ENCODE assay signal across 30 mouse cellular contexts in the genomic region with DNA sequence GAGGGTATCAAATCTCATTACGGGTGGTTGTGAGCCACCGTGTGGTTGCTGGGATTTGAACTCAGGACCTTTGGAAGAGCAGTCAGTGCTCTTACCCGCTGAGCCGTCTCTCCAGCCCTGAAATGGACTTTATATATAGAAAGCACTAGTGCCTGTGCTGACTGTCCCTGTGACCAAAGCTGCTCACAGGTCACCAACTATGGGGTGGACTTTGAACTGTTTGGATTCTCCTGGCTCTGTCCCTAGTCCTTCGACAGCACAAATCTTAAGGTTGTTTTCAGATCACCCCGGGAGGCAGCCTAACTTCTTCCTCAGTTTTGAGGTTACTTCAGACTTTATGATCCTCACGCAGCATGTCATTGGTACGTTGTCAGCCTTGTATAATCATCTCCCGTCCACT.
DNase-seq lines count a peak whose midpoint lies in the region; ATAC-seq and TF ChIP-seq lines count a peak whose summit lies in the region.
"Had no signal": no experiment of that assay in that cellular context is flagged by ENCODE, and none has a peak within 500 bp of the region (broad histone marks: within the 10 kb centered on the region; RNA-seq: fewer than 3 reads in every experiment).

No protein-coding gene starts in this region.

- H3K4me1 ChIP-seq in heart, embryonic 10.5 days, result peaks cover 42% of the 10 kb centered on the region
- peaks cover 10% of the 10 kb centered on the region for H3K4me1 ChIP-seq in kidney, embryonic 15.5 days
- H3K4me1 ChIP-seq in liver, adult 2 months (ENCODE audit: control insufficient read depth, insufficient read depth, low read length), result peaks cover 6% of the 10 kb centered on the region
- peaks cover 22% of the 10 kb centered on the region for H3K4me1 ChIP-seq in neural tube, embryonic 13.5 days (replicated peaks)
- H3K4me1 ChIP-seq: embryonic facial prominence, embryonic 10.5 days had no signal

- no peak for ATAC-seq in kidney, embryonic 15.5 days (replicated peaks; ENCODE audit: low FRiP score)
- ATAC-seq in neural tube, embryonic 13.5 days (ENCODE audit: low read depth), result no peak
- ATAC-seq: activated CD4-positive, CD25-positive, alpha-beta regulatory T cell, adult 4 months; intestine, postnatal 0 days; midbrain, embryonic 16.5 days had no signal

- no peaks in the 10 kb centered on the region for H3K9me3 ChIP-seq in heart, embryonic 10.5 days
- no peaks in the 10 kb centered on the region for H3K9me3 ChIP-seq in kidney, embryonic 15.5 days (replicated peaks)
- no peaks in the 10 kb centered on the region for H3K9me3 ChIP-seq in neural tube, embryonic 13.5 days
- H3K9me3 ChIP-seq: embryonic facial prominence, embryonic 10.5 days; embryonic facial prominence, embryonic 15.5 days; forebrain, embryonic 12.5 days; heart, embryonic 15.5 days; hindbrain, embryonic 12.5 days; neural tube, embryonic 12.5 days had no signal

- no peak overlapping the region for H3K4me2 ChIP-seq in kidney, embryonic 15.5 days
- H3K4me2 ChIP-seq in neural tube, embryonic 13.5 days, result no peak overlapping the region
- H3K4me2 ChIP-seq: embryonic facial prominence, embryonic 15.5 days; forebrain, embryonic 12.5 days; heart, embryonic 15.5 days; hindbrain, embryonic 12.5 days; midbrain, embryonic 11.5 days; neural tube, embryonic 12.5 days had no signal

- no peak for DNase-seq in heart, embryonic 10.5 days (ENCODE audit: low spot score)
- DNase-seq in heart, adult 9 months (ENCODE audit: low spot score in 2 of 2), result no peak
- peak; percentile 52 to 55 for DNase-seq in kidney, adult 8-10 months
- DNase-seq in liver, adult 2 months (ENCODE audit: extremely low read depth, low read depth, low spot score), result peak; percentile 53
- DNase-seq in liver, result no peak
- DNase-seq in neural tube, embryonic 10.5 days (ENCODE audit: extremely low spot score, low spot score), result no peak
- DNase-seq: adrenal gland, adult 2 months; cerebellum, adult 8-10 months; cerebellum, postnatal 25 days; heart, adult 2 months; layer of hippocampus, postnatal 36 days; right cerebral cortex, postnatal 4 days; thymus, adult 18-20 months; thymus, postnatal 25 days had no signal

- TF ChIP-seq CTCF in liver, adult 2 months (IDR thresholded peaks at IDR 0.05; ENCODE audit: low read depth, low read length), result no peak

- WGBS in heart, embryonic 10.5 days, result 91% methylated on average over 9 of the region's 9 CpGs
- 86% methylated on average over 9 of the region's 9 CpGs for WGBS in kidney, embryonic 15.5 days
- 68% methylated on average over 9 of the region's 9 CpGs for WGBS in liver, adult 2 months
- WGBS in neural tube, embryonic 13.5 days, result 90% methylated on average over 9 of the region's 9 CpGs

- no peaks in the 10 kb centered on the region for H3K27me3 ChIP-seq in heart, embryonic 10.5 days (ENCODE audit: insufficient read depth, poor library complexity, severe bottlenecking)
- H3K27me3 ChIP-seq in kidney, embryonic 15.5 days, result no peaks in the 10 kb centered on the region
- no peaks in the 10 kb centered on the region for H3K27me3 ChIP-seq in liver, adult 2 months (ENCODE audit: control insufficient read depth, insufficient read depth, low read length)
- no peaks in the 10 kb centered on the region for H3K27me3 ChIP-seq in neural tube, embryonic 13.5 days
- H3K27me3 ChIP-seq: CH12.LX; embryonic facial prominence, embryonic 15.5 days; forebrain, embryonic 12.5 days; heart, embryonic 15.5 days; hindbrain, embryonic 12.5 days; neural tube, embryonic 12.5 days had no signal

- H3K79me2 ChIP-seq in liver, adult 2 months (ENCODE audit: control insufficient read depth, insufficient read depth, low read length), result no peaks in the 10 kb centered on the region; the same call in 1 of the 2 replicates

- H3K36me3 ChIP-seq in heart, embryonic 10.5 days, result peaks cover 21% of the 10 kb centered on the region
- H3K36me3 ChIP-seq in kidney, embryonic 15.5 days, result peaks cover 39% of the 10 kb centered on the region
- no peaks in the 10 kb centered on the region for H3K36me3 ChIP-seq in liver, adult 2 months (ENCODE audit: control insufficient read depth, insufficient read depth, low read length)
- peaks cover 40% of the 10 kb centered on the region for H3K36me3 ChIP-seq in neural tube, embryonic 13.5 days
- H3K36me3 ChIP-seq: heart, embryonic 15.5 days had no signal

- H3K4me3 ChIP-seq in heart, embryonic 10.5 days, result no peak overlapping the region
- no peak overlapping the region for H3K4me3 ChIP-seq in kidney, embryonic 15.5 days (replicated peaks)
- no peak overlapping the region for H3K4me3 ChIP-seq in liver, adult 2 months (ENCODE audit: insufficient read depth, low read depth, low read length)
- H3K4me3 ChIP-seq in neural tube, embryonic 13.5 days, result no peak overlapping the region
- H3K4me3 ChIP-seq: embryonic facial prominence, embryonic 10.5 days; embryonic facial prominence, embryonic 15.5 days; forebrain, embryonic 12.5 days; heart, adult 2 months; heart, embryonic 15.5 days; hindbrain, embryonic 12.5 days; neural tube, embryonic 12.5 days had no signal

- peak overlapping the region; percentile 75 for H3K27ac ChIP-seq in heart, embryonic 10.5 days
- H3K27ac ChIP-seq in kidney, embryonic 15.5 days, result no peak overlapping the region
- no peak overlapping the region for H3K27ac ChIP-seq in liver, adult 2 months (replicated peaks; ENCODE audit: insufficient read depth, low read depth, low read length)
- 0 out of 2 replicates have a peak overlapping the region, but pooled peaks have one; percentile 9 for H3K27ac ChIP-seq in neural tube, embryonic 13.5 days (replicated peaks)
- H3K27ac ChIP-seq: embryonic facial prominence, embryonic 10.5 days; embryonic facial prominence, embryonic 15.5 days; forebrain, embryonic 12.5 days; heart, adult 2 months; hindbrain, embryonic 12.5 days; liver, embryonic 14.5 days; neural tube, embryonic 12.5 days; stomach, postnatal 0 days had no signal

- no peak overlapping the region for H3K9ac ChIP-seq in kidney, embryonic 15.5 days
- no peak overlapping the region for H3K9ac ChIP-seq in liver, adult 2 months (ENCODE audit: low read depth, low read length)
- no peak overlapping the region for H3K9ac ChIP-seq in neural tube, embryonic 13.5 days
- H3K9ac ChIP-seq: embryonic facial prominence, embryonic 15.5 days; forebrain, embryonic 12.5 days; forebrain, postnatal 0 days; heart, embryonic 15.5 days; hindbrain, embryonic 12.5 days; liver, embryonic 14.5 days; neural tube, embryonic 12.5 days had no signal

- no peak for TF ChIP-seq POLR2A in liver, adult 2 months (IDR thresholded peaks at IDR 0.05; ENCODE audit: extremely low read depth, insufficient read depth, low read length)

Comparison
In these comparisons a context has a peak if more than half of its experiments do, and no peak if none do; other contexts are left out.
1. DNase-seq: peak in kidney, adult 8-10 months (2 of 2) and liver, adult 2 months (single experiment); none in heart, embryonic 10.5 days (single experiment), heart, adult 9 months (0 of 2), liver (single experiment) and neural tube, embryonic 10.5 days (single experiment).
2. H3K27ac ChIP-seq: peak in heart, embryonic 10.5 days (single experiment) and neural tube, embryonic 13.5 days (single experiment); none in kidney, embryonic 15.5 days (single experiment) and liver, adult 2 months (single experiment).